Mouse (Mus musculus) C2C12 (cell line): ENCODE measurements around the gene Map3k15.

ENCODE experiments used
- CTCF ChIP-seq: IDR thresholded peaks from one replicate; pipeline ENCODE4 v1.5.1; 2011; ENCODE audit not compliant: control insufficient read depth, insufficient read depth, insufficient read length
- MAX ChIP-seq: IDR thresholded peaks from one replicate; pipeline ENCODE4 v1.6.1; 2011; ENCODE audit warnings: mild to moderate bottlenecking, control low read depth

- no peak for TF ChIP-seq CTCF
- TF ChIP-seq MAX, result no peak
These were observed 165.0 kb downstream of the Map3k15 start for GRCm38 (mm10) chrX:160153147-160153815.
